Mouse (Mus musculus): ENCODE measurements at regions not wholly inside any gene's neighbourhood (a gene's known extent, or its start where the extent isn't known, plus 50 kb on each side); places are given as distances from the start of the nearest gene placed in this dataset.
A peak's percentile ranks its signal among the peaks of the same experiment; 100 is the strongest.

DNA sequence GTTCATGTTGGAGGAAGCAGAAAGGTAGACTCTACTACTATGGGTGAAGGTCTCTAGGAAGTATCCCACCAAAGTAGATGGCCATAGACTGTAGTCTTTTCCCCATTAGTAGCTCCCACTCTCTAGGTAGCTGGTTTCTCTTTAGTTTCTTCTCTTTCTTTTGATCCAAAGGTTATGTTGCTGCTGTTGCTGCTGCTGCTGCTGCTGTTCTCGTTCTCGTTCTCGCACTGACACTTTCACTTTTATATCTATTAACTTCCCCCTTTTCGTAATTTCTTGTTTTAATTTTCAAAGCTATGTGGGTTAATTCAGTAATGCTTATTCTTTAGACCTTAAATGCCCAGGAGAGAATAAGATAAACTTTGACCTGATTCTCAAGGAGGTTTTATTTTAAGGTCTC is 58.3 kb downstream of the Tmem100 start:
- DNase-seq (ENCODE audit: low spot score) (no peak), ATAC-seq (no peak)
- H3K4me1 ChIP-seq (ENCODE audit: insufficient read depth, low read depth, low read length): no peaks in the 10 kb centered on the region
- 78% methylated on average over 4 of the region's 4 CpGs for WGBS
- no peaks in the 10 kb centered on the region for H3K9me3 ChIP-seq (ENCODE audit: low read length)
- H3K27me3 ChIP-seq (replicated peaks; ENCODE audit: insufficient read depth, low read length): no peaks in the 10 kb centered on the region
- H3K4me3 ChIP-seq (ENCODE audit: low read depth, low read length): no peak overlapping the region
- H3K27ac ChIP-seq (ENCODE audit: low read length): no peak overlapping the region
- H3K36me3 ChIP-seq (ENCODE audit: insufficient read depth, low read length): no peaks in the 10 kb centered on the region
- TF ChIP-seq CTCF (IDR thresholded peaks at IDR 0.05) (no peak), EP300 (IDR thresholded peaks at IDR 0.05) (no peak)
- no peak overlapping the region for H3K4me2 ChIP-seq (replicated peaks; ENCODE audit: low read depth, low read length)
- H3K9ac ChIP-seq (replicated peaks; ENCODE audit: low read depth): no peak overlapping the region

DNA sequence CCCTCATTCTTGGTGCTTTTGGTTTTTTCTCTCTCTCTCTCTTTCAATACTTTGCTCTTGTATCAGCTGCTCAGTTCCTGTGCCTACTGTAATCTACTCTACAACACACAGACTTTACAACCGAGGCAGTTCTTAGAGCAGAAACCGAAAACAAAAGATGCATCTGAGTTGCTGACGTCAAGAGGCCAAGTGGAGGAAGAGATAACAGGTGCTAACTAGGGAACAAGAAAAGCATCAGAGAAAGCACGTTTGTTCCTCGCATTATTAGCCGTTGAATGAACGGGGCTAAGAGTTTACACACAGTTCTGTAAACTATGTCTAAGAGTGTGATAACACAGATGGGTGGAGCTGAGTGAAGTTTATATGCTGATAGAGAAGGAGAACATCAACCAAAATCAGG is 63.9 kb downstream of the Tmem100 start:
- TF ChIP-seq CTCF (IDR thresholded peaks at IDR 0.05) (no peak), EP300 (IDR thresholded peaks at IDR 0.05) (peak; percentile 100)
- Histone ChIP-seq H3K36me3 (ENCODE audit: insufficient read depth, low read length) (no peaks in the 10 kb centered on the region), H3K4me1 (ENCODE audit: insufficient read depth, low read depth, low read length) (peaks cover 3% of the 10 kb centered on the region; the same call in 1 of the 2 replicates), H3K27ac (ENCODE audit: low read length) (peak overlapping the region; percentile 68; the same call in 1 of the 2 replicates), H3K4me2 (replicated peaks; ENCODE audit: low read depth, low read length) (no peak overlapping the region), H3K9me3 (ENCODE audit: low read length) (no peaks in the 10 kb centered on the region), H3K27me3 (replicated peaks; ENCODE audit: insufficient read depth, low read length) (no peaks in the 10 kb centered on the region), H3K4me3 (ENCODE audit: low read depth, low read length) (no peak overlapping the region), H3K9ac (replicated peaks; ENCODE audit: low read depth) (no peak overlapping the region)
- peak; percentile 71 for DNase-seq (ENCODE audit: low spot score)
- ATAC-seq: peak; percentile 83
- 27% methylated on average over 7 of the region's 7 CpGs for WGBS

DNA sequence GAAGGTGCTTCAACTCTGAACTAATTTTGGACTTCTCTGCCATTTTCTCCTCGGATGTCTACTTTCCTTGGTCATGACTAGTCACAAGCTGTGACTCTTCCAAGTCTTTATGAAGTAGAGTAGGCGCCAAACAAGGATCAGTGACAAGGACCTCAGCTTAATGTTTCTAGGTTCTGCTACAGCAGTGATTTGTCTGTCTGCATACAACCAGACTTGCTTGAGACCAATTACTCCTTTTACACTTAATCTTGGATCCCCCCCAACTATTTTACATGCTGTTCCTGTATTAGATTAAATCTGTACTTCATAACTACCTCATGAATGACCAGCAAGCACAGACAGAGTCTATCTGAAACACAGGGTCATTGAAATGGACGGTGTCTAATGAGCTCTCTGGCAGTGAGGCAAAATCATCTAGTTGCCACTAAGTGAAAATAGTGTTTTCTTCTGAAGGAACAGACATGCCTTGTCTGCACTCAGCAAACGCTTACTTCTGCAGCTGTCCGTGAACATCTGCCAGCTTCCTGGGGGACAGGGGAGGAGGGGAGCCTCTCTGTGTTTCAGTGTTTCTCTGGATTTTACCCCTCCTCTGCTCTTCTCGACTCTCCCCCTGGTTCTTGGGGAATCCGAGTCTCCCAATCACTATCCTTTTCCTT is 64.7 kb downstream of the Tmem100 start:
- Histone ChIP-seq H3K4me1 (ENCODE audit: insufficient read depth, low read depth, low read length) (peaks cover 7% of the 10 kb centered on the region; the same call in 1 of the 2 replicates), H3K27ac (ENCODE audit: low read length) (peak overlapping the region; percentile 68), H3K27me3 (replicated peaks; ENCODE audit: insufficient read depth, low read length) (no peaks in the 10 kb centered on the region), H3K9me3 (ENCODE audit: low read length) (no peaks in the 10 kb centered on the region), H3K4me3 (ENCODE audit: low read depth, low read length) (no peak overlapping the region), H3K9ac (replicated peaks; ENCODE audit: low read depth) (no peak overlapping the region), H3K36me3 (ENCODE audit: insufficient read depth, low read length) (no peaks in the 10 kb centered on the region), H3K4me2 (replicated peaks; ENCODE audit: low read depth, low read length) (no peak overlapping the region)
- DNase-seq (ENCODE audit: low spot score) (peak; percentile 81), ATAC-seq (peak; percentile 58)
- 57% methylated on average over 7 of the region's 7 CpGs for WGBS
- no peak; the same call in 1 of the 2 replicates for TF ChIP-seq EP300 (IDR thresholded peaks at IDR 0.05)
- TF ChIP-seq CTCF (IDR thresholded peaks at IDR 0.05): no peak

DNA sequence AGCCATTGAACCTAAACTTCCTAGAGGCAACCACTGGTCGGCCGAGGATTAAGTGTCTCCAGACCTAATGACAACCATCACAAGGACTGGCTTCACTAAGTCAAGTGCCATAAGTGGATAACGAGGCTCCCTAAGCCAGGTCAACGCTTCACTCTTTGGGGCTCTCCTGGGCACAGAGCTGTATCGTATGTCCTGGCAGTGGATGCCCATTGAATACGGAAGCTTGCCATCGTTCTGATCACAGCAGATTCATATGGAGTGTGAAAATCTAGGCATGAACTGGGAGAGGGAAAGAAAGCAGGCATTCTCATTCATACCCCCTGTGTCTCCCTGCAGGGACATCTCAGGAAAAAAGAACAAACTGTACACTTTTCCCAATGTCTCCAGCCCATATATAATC is 68.3 kb downstream of the Tmem100 start:
- no peak overlapping the region for H3K9ac ChIP-seq (replicated peaks; ENCODE audit: low read depth)
- ATAC-seq: no peak
- no peaks in the 10 kb centered on the region for H3K9me3 ChIP-seq (ENCODE audit: low read length)
- no peak overlapping the region for H3K4me3 ChIP-seq (ENCODE audit: low read depth, low read length)
- 71% methylated on average over 7 of the region's 7 CpGs for WGBS
- H3K27ac ChIP-seq (ENCODE audit: low read length): peak overlapping the region; percentile 10; the same call in 1 of the 2 replicates
- H3K36me3 ChIP-seq (ENCODE audit: insufficient read depth, low read length): no peaks in the 10 kb centered on the region
- H3K4me2 ChIP-seq (replicated peaks; ENCODE audit: low read depth, low read length): no peak overlapping the region
- H3K4me1 ChIP-seq (ENCODE audit: insufficient read depth, low read depth, low read length): peaks cover 11% of the 10 kb centered on the region; the same call in 1 of the 2 replicates
- TF ChIP-seq EP300 (IDR thresholded peaks at IDR 0.05) (no peak), CTCF (IDR thresholded peaks at IDR 0.05) (no peak)
- H3K27me3 ChIP-seq (replicated peaks; ENCODE audit: insufficient read depth, low read length): no peaks in the 10 kb centered on the region
- no peak for DNase-seq (ENCODE audit: low spot score)

DNA sequence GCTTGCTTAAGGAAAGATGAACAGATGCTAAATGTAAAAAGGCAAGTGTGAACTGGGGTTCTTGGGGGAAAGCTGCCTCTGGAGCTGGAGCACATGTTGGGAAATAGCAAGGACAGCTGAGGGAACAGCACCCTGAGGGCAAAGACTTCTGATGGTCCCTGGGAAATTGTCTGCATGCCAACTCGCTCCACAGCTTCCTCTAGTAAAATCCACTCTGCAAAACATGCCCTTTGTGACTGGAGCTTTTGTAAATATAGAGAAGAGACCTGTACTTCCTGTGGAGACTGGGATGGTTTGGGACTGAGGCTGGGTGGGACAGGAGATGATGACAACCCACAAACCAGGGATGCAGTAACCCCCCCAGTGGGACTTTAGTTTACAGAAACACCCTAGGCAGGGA is 69.0 kb downstream of the Tmem100 start:
- Histone ChIP-seq H3K27me3 (replicated peaks; ENCODE audit: insufficient read depth, low read length) (no peaks in the 10 kb centered on the region), H3K9me3 (ENCODE audit: low read length) (no peaks in the 10 kb centered on the region), H3K4me1 (ENCODE audit: insufficient read depth, low read depth, low read length) (peaks cover 11% of the 10 kb centered on the region; the same call in 1 of the 2 replicates), H3K27ac (ENCODE audit: low read length) (peak overlapping the region; percentile 54; the same call in 1 of the 2 replicates), H3K4me3 (ENCODE audit: low read depth, low read length) (no peak overlapping the region), H3K4me2 (replicated peaks; ENCODE audit: low read depth, low read length) (no peak overlapping the region), H3K9ac (replicated peaks; ENCODE audit: low read depth) (no peak overlapping the region), H3K36me3 (ENCODE audit: insufficient read depth, low read length) (no peaks in the 10 kb centered on the region)
- ATAC-seq: peak; percentile 80
- 21% methylated on average over 1 of the region's 1 CpGs for WGBS
- TF ChIP-seq EP300 (IDR thresholded peaks at IDR 0.05): peak; percentile 96
- TF ChIP-seq CTCF (IDR thresholded peaks at IDR 0.05): no peak
- peak; percentile 84 for DNase-seq (ENCODE audit: low spot score)

DNA sequence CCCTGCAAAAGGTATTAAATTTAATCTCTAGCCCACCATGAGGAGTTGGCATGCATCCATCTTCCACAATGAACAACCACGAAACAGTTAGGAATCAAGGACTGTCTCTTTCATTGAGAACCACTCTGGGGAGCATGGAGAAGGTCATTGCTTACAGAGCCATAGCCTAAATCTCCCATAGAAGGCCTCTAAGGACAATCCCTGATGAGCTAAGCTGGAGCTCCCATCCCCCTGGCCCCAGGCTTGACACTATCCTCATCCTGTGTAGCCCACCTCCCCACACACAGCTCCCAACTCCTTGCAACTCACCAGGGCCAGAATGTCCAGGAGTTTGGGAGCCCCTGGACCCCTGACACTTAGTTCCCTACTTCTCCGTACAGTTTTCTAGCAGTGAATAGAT is 70.0 kb downstream of the Tmem100 start:
- Histone ChIP-seq H3K4me2 (replicated peaks; ENCODE audit: low read depth, low read length) (no peak overlapping the region), H3K27me3 (replicated peaks; ENCODE audit: insufficient read depth, low read length) (no peaks in the 10 kb centered on the region), H3K36me3 (ENCODE audit: insufficient read depth, low read length) (no peaks in the 10 kb centered on the region), H3K4me3 (ENCODE audit: low read depth, low read length) (no peak overlapping the region), H3K27ac (ENCODE audit: low read length) (peak overlapping the region; percentile 54; the same call in 1 of the 2 replicates), H3K9me3 (ENCODE audit: low read length) (no peaks in the 10 kb centered on the region), H3K9ac (replicated peaks; ENCODE audit: low read depth) (no peak overlapping the region), H3K4me1 (ENCODE audit: insufficient read depth, low read depth, low read length) (peaks cover 8% of the 10 kb centered on the region; the same call in 1 of the 2 replicates)
- ATAC-seq (no peak), DNase-seq (ENCODE audit: low spot score) (no peak)
- 75% methylated on average over 2 of the region's 2 CpGs for WGBS
- TF ChIP-seq CTCF (IDR thresholded peaks at IDR 0.05) (no peak), EP300 (IDR thresholded peaks at IDR 0.05) (no peak)
